Mouse (Mus musculus) gastrocnemius, postnatal 10 days (tissue): ENCODE data around the gene Nedd4. TPM values are rescaled to one million over a fixed set of nuclear protein-coding genes. Genes with fewer than 3 reads are reported as not detected.

Source experiments
- DNase-seq: peaks from one replicate; pipeline ENCODE4 v3.0.0; 2021; ENCODE audit warnings: mixed read lengths
- total RNA-seq, 2 experiments: library from RNA; stranded (reverse); gene quantifications; 2 replicates each; pipeline ENCODE4 v1.2.3; 2021

The Nedd4 gene
- total RNA-seq, 2 experiments from 2014 or later, result 563 to 619 TPM

- DNase-seq, result no peak
These were observed 60.5 kb downstream of the Nedd4 start for GRCm38 (mm10) chr9:72722622-72723021.

GRCm38 (mm10) chr9:72724491-72725221, 62.5 kb downstream of the Nedd4 start:
- no peak for DNase-seq

- peak; percentile 72 for DNase-seq
These were observed 71.8 kb downstream of the Nedd4 start for GRCm38 (mm10) chr9:72733966-72734365.

- peak; percentile 71 for DNase-seq
These were observed 73.8 kb downstream of the Nedd4 start for GRCm38 (mm10) chr9:72735822-72736410.

- DNase-seq, result no peak
These were observed 79.1 kb downstream of the Nedd4 start for GRCm38 (mm10) chr9:72741206-72741605.

- no peak for DNase-seq
These were observed 84.1 kb downstream of the Nedd4 start for GRCm38 (mm10) chr9:72746278-72746677.

GRCm38 (mm10) chr9:72750272-72750671, 88.1 kb downstream of the Nedd4 start:
- no peak for DNase-seq

GRCm38 (mm10) chr9:72752656-72753055, 90.5 kb downstream of the Nedd4 start:
- no peak for DNase-seq

- no peak for DNase-seq
These were observed 91.6 kb downstream of the Nedd4 start for GRCm38 (mm10) chr9:72753741-72754140.

- no peak for DNase-seq
These were observed 95.0 kb downstream of the Nedd4 start for GRCm38 (mm10) chr9:72757143-72757542.

GRCm38 (mm10) chr9:72758705-72759131, 96.6 kb downstream of the Nedd4 start:
- no peak for DNase-seq

- peak; percentile 49 for DNase-seq
These were observed 101.0 kb downstream of the Nedd4 start for GRCm38 (mm10) chr9:72763050-72763718.

- peak; percentile 91 for DNase-seq
These were observed 104.7 kb downstream of the Nedd4 start for GRCm38 (mm10) chr9:72766789-72767349.

GRCm38 (mm10) chr9:72775022-72775421, 112.9 kb downstream of the Nedd4 start:
- DNase-seq, result no peak

- DNase-seq, result no peak
These were observed 116.9 kb downstream of the Nedd4 start for GRCm38 (mm10) chr9:72779004-72779403.

- no peak for DNase-seq
These were observed 117.6 kb downstream of the Nedd4 start for GRCm38 (mm10) chr9:72779733-72780132.

GRCm38 (mm10) chr9:72780694-72781093, 118.5 kb downstream of the Nedd4 start:
- DNase-seq, result no peak

GRCm38 (mm10) chr9:72781466-72781865, 119.3 kb downstream of the Nedd4 start:
- no peak for DNase-seq

GRCm38 (mm10) chr9:72782121-72782520, 120.0 kb downstream of the Nedd4 start:
- no peak for DNase-seq

- no peak for DNase-seq
These were observed 125.6 kb downstream of the Nedd4 start for GRCm38 (mm10) chr9:72787732-72788131.

- no peak for DNase-seq
These were observed 128.5 kb downstream of the Nedd4 start for GRCm38 (mm10) chr9:72790530-72791212.

- DNase-seq, result no peak
These were observed 129.1 kb downstream of the Nedd4 start for GRCm38 (mm10) chr9:72791213-72791582.
